Mouse (Mus musculus) ES-Bruce4 (cell line): ENCODE results near the gene Cped1. TPM values are rescaled to one million over a fixed set of nuclear protein-coding genes. Genes with fewer than 3 reads are reported as not detected.

Experiments
- H3K27ac ChIP-seq: 2 replicates; pipeline ENCODE4 v1.5.1; 2012; ENCODE audit warnings: low read length, inconsistent platforms; ENCODE audit not compliant: insufficient read depth
- H3K27me3 ChIP-seq: 2 replicates; pipeline ENCODE4 v1.6.1; 2012; ENCODE audit warnings: mild to moderate bottlenecking, low read length, inconsistent platforms; ENCODE audit not compliant: control insufficient read depth, poor library complexity, insufficient read depth, severe bottlenecking
- H3K36me3 ChIP-seq: 2 replicates; pipeline ENCODE4 v1.6.1; 2012; ENCODE audit warnings: inconsistent platforms, mild to moderate bottlenecking, low read length, moderate library complexity; ENCODE audit not compliant: control insufficient read depth, poor library complexity, insufficient read depth, severe bottlenecking
- H3K4me1 ChIP-seq: one replicate; pipeline ENCODE4 v1.8.1; 2011; ENCODE audit warnings: low read length; ENCODE audit not compliant: control insufficient read depth, insufficient read depth
- H3K4me3 ChIP-seq: 2 replicates; pipeline ENCODE4 v1.5.1; 2011; ENCODE audit warnings: low read depth, mild to moderate bottlenecking, low read length
- H3K9ac ChIP-seq: 2 replicates; pipeline ENCODE4 v1.6.1; 2012; ENCODE audit warnings: low read depth, mild to moderate bottlenecking, inconsistent platforms; ENCODE audit not compliant: poor library complexity, severe bottlenecking
- H3K9me3 ChIP-seq: replicated peaks from 2 replicates; pipeline ENCODE4 v1.6.1; 2012; ENCODE audit warnings: mild to moderate bottlenecking, low read length, inconsistent platforms; ENCODE audit not compliant: control insufficient read depth, poor library complexity, insufficient read depth, severe bottlenecking
- CTCF ChIP-seq: IDR thresholded peaks from one replicate; pipeline ENCODE4 v1.8.1; 2011; ENCODE audit warnings: low read depth, low read length
- EP300 ChIP-seq: IDR thresholded peaks from 2 replicates; pipeline ENCODE4 v1.6.1; 2011; ENCODE audit warnings: low read depth, low read length; ENCODE audit not compliant: insufficient read depth
- POLR2A ChIP-seq: IDR thresholded peaks from one replicate; pipeline ENCODE4 v1.8.1; 2011; ENCODE audit warnings: low read length; ENCODE audit not compliant: insufficient read depth
- polyA plus RNA-seq: library from polyadenylated mRNA; stranded (reverse); fragments of >200 nt; gene quantifications from 2 replicates; pipeline ENCODE4 v1.2.4, GENCODE M21; 2011; ENCODE audit warnings: low read depth; ENCODE audit not compliant: missing spikeins, insufficient read depth, insufficient read length

Cped1 gene
- polyA plus RNA-seq, 1 experiment = 0.90 TPM

DNA sequence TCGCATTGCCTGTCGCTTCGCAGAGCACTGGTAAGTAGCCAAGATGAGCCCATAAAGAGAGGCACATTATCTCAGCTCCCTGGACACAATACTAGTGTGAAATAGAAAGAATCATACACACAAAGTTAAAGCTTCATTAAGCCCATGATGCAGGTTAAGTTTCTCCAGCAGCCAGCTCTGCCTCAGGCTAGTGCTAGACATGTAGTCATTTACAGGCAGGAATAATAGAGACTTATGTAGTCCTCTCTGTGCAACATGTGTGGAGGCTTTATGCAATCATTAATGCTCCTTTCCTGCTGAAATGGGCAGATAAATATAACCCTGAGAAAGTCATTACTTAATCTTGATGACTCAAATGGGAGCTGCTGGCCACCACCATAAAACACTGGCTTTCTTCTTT is 216.2 kb downstream of the Cped1 start:
- Histone ChIP-seq H3K27ac (no peak overlapping the region), H3K9me3 (no peaks in the 10 kb centered on the region)
- TF ChIP-seq POLR2A = no peak
- no peak for TF ChIP-seq EP300
- no peak for TF ChIP-seq CTCF

GRCm38 (mm10) chr6:22205030-22205750 is 219.5 kb downstream of the Cped1 start:
- H3K9me3 ChIP-seq = no peaks in the 10 kb centered on the region
- no peaks in the 10 kb centered on the region for H3K36me3 ChIP-seq
- H3K9ac ChIP-seq = no peak overlapping the region
- H3K4me3 ChIP-seq = no peak overlapping the region
- no peaks in the 10 kb centered on the region for H3K27me3 ChIP-seq
- TF ChIP-seq CTCF (no peak), POLR2A (no peak), EP300 (no peak)
- no peak overlapping the region for H3K27ac ChIP-seq
- no peaks in the 10 kb centered on the region for H3K4me1 ChIP-seq

More for the DNA sequence above, 216.2 kb downstream of the Cped1 start:
- no peaks in the 10 kb centered on the region for H3K36me3 ChIP-seq
- no peaks in the 10 kb centered on the region for H3K27me3 ChIP-seq
- H3K9ac ChIP-seq = no peak overlapping the region
- H3K4me1 ChIP-seq = no peaks in the 10 kb centered on the region
- H3K4me3 ChIP-seq = no peak overlapping the region

DNA sequence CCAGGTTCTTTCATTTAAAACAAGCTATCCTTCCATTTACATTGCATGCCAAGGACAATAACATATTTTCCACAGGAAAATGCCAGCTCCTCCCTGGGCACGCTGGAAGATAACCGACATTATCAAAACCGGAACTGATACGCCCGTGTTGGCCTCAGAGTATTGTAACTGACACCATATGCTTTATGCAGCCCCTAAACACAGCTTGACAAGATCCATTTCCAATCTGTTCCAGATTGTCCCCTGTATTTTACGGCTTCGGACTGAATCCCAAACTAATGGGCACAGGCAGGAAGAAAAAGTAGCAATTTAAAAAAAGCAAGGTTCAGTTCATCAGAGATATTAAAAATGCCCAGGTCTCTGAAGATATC is 220.0 kb downstream of the Cped1 start:
- no peaks in the 10 kb centered on the region for H3K36me3 ChIP-seq
- H3K27ac ChIP-seq = no peak overlapping the region
- H3K9me3 ChIP-seq = no peaks in the 10 kb centered on the region
- H3K4me1 ChIP-seq = no peaks in the 10 kb centered on the region
- TF ChIP-seq POLR2A (no peak), EP300 (no peak), CTCF (no peak)
- H3K9ac ChIP-seq = no peak overlapping the region
- H3K4me3 ChIP-seq = no peak overlapping the region
- no peaks in the 10 kb centered on the region for H3K27me3 ChIP-seq

DNA sequence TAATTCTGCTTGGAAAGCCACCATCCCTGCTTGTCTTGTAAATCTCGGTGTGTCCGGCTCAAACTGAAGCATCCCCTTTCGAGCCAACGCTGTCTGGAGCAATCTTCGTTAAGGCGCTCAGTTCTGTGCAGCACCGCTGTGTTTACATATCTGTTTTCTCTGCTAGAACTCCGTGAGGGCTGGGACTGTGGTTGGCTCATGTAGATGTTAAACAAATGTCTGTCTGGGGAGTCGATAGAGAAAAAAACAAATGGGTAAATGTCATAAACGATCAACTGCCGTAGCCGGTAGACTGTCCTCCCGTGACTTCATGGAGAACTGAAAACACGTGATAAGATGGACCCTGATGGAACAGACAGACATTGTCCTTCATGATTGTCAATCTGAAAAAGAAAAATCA is 220.5 kb downstream of the Cped1 start:
- Histone ChIP-seq H3K27me3 (no peaks in the 10 kb centered on the region), H3K4me1 (no peaks in the 10 kb centered on the region), H3K9ac (no peak overlapping the region), H3K4me3 (no peak overlapping the region), H3K36me3 (no peaks in the 10 kb centered on the region), H3K27ac (no peak overlapping the region), H3K9me3 (no peaks in the 10 kb centered on the region)
- TF ChIP-seq CTCF = no peak
- TF ChIP-seq EP300 = no peak
- no peak for TF ChIP-seq POLR2A

GRCm38 (mm10) chr6:22206630-22207293 is 221.0 kb downstream of the Cped1 start:
- H3K4me3 ChIP-seq = no peak overlapping the region
- H3K27ac ChIP-seq = no peak overlapping the region
- H3K27me3 ChIP-seq = no peaks in the 10 kb centered on the region
- H3K4me1 ChIP-seq = no peaks in the 10 kb centered on the region
- H3K9me3 ChIP-seq = no peaks in the 10 kb centered on the region
- no peak for TF ChIP-seq POLR2A
- no peak for TF ChIP-seq EP300
- no peak for TF ChIP-seq CTCF
- H3K36me3 ChIP-seq = no peaks in the 10 kb centered on the region
- H3K9ac ChIP-seq = no peak overlapping the region

- H3K9ac ChIP-seq = no peak overlapping the region
- no peaks in the 10 kb centered on the region for H3K9me3 ChIP-seq
- H3K27ac ChIP-seq = no peak overlapping the region
- H3K4me1 ChIP-seq = no peaks in the 10 kb centered on the region
- H3K36me3 ChIP-seq = no peaks in the 10 kb centered on the region
- TF ChIP-seq EP300 (no peak), POLR2A (no peak), CTCF (no peak)
- H3K27me3 ChIP-seq = no peaks in the 10 kb centered on the region
- H3K4me3 ChIP-seq = no peak overlapping the region
Observed at GRCm38 (mm10) chr6:22212158-22212557, 226.4 kb downstream of the Cped1 start.
